Mouse (Mus musculus): ENCODE measurements at regions not wholly inside any gene's neighbourhood (a gene's known extent, or its start where the extent isn't known, plus 50 kb on each side); places are given as distances from the start of the nearest gene placed in this dataset.

DNA sequence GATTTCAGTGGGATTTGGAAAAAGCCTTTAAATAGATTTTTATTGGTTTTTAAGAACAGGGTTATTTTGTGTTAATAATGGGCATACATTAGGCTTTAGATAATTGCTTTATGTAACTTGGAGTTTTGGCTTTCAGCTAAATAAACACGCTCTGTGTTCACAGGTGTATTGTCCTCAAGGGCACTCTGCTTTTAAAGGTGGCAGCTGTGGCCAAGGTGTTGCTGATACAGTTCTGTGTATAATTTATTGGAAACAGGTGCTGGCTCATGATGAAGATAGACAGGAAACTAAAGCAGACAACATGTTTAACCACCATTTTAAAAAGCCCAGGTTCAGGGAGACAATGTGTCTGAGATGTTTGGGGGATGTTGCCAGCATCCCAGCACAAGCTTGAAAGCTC lies 242.3 kb upstream of the Lrtm1 start:
- no peak for DNase-seq

DNA sequence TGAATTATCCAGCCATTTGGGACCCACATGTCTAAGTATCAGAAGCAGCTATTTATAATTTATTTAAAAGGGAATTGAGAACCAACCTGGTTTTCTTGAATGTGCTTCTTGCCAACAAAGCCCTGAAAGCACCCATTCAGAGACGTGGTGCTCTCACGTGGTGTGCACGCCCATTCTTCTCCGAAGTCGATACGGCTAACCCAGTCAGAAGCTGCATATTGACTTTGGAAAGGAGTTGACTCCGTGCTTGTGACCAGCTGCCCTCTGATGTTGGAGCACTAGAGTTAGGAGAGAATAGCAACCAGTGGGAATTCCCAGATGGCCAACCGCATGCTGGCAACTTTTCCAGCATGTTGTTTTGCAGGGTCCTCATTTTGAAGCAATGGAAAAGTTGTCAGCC lies 240.2 kb upstream of the Lrtm1 start:
- DNase-seq = no peak

DNA sequence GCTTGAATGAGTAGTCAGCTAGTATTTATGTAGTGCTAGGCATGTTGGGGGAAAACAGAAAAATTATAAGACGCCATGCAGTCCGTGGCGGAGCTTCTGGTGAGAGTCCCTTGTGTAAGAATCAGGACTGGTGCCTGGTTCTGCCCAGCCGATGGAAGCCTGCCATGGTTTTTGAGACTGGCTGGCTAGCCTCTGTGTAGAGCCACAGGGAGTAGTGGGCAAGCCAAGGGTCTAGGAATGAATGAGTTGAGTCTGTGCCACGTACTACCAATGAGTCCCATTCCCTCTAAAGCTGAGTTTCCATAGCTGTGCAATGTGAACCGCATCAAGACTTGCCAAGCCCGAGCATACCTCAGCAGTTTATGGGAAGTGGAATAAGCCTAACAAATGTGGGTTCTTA lies 236.3 kb upstream of the Lrtm1 start:
- DNase-seq = peak; percentile 4

DNA sequence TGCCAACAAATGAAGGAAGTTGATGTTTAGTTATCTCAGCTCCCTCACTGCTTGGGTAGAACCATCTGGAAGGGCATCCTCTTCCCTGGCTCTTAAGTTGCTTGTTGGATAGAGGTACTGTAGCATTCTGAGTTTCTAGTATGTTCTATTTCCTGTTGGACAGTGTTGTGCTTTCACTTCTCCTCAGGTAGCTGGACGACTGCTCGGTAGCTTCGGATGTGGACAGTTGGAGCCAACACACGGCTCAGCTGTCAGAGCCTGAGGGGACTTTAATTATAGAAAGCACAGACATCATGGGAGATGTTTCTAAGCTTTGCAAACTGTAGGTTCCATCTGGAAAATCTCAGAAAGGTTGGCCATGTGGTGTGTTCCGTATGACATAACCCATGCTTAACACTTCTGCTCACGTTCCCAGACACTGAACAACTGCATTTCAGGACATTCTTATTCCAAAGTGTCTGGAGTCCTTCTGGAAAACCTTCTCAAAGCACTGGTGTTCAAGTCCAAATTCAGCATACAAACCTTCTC lies 233.8 kb upstream of the Lrtm1 start:
- DNase-seq = no peak

DNA sequence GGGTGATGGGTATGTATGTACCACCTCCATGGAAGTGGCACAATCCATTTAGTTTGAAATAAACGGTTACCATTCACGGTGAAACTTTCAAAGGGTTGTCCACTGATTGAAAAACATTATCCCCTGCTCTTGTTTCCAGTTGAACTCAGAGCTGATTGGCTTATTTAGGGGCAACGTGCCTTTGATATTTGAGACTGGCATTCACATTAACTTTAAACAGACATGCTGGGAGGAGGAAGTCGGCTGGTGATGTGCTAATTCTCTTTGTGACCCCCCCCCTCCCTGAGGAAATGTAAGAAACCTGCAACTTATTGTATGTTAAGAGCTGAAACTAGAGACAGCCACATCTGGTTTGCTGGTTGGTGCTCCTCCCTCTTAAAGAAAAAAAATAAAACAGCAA lies 219.7 kb upstream of the Lrtm1 start:
- DNase-seq = no peak

DNA sequence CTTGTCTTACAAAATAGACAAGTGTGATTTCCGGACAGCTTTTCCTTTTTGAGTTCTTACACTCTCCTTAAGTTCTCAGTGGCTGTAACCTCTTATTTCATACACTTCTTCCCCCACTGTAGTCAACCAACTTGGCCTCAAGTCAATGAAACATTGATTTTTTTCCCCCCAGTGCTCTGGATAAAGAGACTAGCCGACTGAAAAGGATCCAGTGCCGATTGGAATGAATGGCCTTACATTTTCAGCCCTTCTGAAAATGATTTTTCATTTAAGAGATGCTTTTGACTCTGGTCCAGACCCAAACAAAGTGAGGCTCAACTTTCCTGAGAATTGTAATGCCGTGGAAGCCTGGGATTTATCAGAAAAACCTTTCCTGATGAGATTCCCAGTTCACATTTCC lies 216.3 kb upstream of the Lrtm1 start:
- DNase-seq = no peak

DNA sequence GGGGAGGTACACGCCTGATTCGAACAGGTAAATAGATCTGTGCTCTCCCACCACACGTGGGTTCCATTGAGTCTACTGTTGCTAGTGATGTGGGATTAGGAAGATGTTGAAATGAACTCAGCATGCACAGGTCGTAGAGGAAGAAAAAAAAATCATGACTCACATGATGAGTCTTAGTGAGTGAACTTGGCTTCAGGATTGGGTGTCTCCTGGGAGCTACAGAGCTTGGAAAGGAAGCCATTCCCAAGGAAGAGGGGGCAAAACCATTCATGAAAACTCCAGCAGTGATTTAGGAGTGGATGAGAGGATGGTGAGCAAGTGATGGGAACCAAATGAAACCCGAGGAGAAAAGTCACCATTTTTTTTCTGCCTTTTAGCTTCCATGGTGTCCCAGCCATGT lies 215.9 kb upstream of the Lrtm1 start:
- no peak for DNase-seq

DNA sequence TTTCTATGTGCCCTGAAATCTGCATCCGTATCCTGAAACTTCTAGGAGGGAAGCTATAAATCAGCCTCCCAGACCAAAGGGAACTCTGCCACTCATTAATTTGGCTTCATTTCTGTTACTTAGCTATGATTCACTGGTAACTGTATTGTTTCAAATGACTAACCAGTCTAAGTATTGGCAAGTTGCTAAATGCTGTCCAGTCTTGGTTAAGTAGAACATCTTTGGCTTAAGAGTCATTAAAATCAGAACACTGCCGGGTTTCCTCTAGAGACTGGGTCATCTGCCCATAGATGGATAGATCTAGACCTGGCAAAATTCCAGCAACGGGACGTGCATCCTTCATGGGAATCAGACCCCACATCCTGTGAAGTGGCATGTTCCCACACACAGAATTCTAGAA lies 209.9 kb upstream of the Lrtm1 start:
- no peak for DNase-seq

DNA sequence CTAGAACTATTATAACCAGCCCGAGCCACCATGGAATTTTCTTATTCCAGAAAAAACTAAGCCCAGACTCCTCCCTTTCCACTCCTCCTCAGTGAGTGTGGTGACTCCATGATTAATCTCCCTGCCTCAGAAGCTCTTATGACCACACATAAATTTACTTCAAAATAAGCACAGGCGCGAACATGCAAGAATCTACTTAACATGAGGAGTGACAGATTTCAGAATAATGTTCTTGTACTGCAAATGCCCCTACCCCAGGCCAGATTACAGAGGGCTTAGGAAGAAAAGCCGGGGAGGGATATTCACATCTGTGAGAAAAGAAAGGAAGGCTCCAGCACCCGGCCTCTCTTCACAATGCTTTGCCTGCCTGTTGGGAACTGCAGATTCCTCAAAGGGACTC lies 208.7 kb upstream of the Lrtm1 start:
- DNase-seq = no peak

DNA sequence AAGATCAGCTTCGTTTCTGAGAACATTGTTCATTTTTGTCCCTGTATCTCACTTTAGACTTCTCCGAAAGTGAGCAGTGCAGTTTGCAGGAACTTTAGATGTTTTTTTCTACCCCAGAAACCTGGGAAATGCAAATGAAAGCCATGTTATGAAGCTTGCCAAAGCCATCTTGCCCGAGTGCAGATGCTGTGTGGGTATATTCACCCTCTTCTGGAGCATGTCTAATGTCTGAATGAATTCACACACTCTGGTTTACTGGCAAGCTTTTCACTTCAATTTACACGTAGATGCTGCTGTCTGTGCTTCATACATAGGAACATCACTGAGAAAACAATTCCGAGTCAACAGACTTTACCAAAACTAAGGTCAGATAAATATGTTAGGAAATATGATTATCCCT lies 197.0 kb upstream of the Lrtm1 start:
- no peak for DNase-seq

DNA sequence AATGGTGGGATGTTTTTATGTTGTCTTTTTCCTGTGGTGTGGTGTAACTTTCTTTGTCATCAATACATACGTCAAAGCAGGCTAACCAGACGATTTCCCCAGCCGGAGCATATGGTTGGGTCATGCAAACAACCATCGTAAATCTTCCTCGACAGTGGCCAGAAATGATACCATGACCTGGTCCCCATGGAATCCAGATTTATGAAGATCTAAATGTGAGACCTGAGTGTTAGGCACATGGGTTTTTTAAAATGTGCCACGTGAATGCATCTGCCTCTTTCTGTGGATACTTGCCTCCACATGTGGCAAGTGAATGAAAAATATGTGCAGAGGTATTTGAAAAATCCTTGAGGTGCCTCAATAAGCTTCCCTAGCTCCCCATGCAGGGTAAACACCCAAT lies 190.8 kb upstream of the Lrtm1 start:
- DNase-seq = no peak

DNA sequence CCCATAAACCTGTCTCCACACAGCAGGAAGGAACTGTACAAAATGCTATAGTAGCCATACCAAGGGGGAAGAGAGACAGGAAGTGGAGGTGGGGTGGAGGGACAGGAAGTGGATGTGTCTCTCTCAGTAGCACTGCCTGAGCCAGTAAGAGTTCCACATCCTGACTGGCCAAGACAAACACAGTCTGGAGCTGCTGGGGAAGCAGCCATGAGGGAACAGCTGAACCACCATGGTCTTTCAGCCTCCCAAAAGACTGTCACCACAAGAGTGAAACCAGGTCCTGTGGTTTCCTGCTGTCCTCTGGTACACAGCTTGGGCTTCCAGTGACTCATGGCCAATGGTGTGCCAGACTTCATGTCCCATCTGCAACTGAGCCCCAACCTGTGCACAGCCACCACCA lies 180.9 kb upstream of the Lrtm1 start:
- DNase-seq = no peak

DNA sequence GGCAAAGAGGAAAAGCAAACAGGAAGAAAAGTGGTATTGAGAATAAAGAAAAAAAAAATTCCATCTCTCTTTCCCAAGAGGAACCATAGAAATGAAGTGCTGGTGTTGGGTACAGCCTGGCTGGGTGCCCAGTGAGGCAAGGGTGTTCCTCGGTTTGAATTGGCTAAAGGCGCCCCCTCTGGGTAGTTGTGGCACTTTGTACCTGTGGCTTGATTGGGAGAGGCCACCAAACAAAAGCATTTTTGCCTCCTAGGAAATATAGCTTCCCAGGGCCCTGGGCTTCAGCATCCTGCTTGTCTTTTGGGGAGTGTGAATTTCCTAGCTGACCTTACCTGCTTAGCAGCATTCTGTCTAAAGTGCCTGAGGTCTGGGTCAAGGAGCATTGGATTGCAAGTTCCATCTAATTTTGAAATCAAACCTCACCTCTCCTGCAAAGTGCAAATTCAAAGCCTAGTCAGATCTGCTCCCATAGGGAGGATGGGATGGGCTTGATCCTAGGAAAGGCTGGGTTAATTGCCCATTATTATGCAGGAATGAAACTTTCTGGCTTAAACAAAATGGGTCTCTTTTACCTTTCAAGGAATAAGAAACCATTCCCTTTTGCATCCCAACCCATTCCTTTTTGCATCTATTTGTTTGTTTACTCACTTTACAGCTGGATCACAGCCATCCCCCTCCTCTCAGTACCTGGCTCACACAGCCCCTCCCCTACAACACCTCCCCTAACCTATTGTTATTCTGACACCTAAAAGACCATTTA lies 169.0 kb upstream of the Lrtm1 start:
- no peak for DNase-seq

Measured in cerebellum, adult 8-10 months (tissue).